Mouse (Mus musculus): ENCODE results near the gene AA467197. TPM values are rescaled to one million over a fixed set of nuclear protein-coding genes. Genes with fewer than 3 reads are reported as not detected.

The AA467197 gene
- total and polyA plus RNA-seq, 2 experiments from 2014 or later = 0.16 TPM; not detected in 1

DNA sequence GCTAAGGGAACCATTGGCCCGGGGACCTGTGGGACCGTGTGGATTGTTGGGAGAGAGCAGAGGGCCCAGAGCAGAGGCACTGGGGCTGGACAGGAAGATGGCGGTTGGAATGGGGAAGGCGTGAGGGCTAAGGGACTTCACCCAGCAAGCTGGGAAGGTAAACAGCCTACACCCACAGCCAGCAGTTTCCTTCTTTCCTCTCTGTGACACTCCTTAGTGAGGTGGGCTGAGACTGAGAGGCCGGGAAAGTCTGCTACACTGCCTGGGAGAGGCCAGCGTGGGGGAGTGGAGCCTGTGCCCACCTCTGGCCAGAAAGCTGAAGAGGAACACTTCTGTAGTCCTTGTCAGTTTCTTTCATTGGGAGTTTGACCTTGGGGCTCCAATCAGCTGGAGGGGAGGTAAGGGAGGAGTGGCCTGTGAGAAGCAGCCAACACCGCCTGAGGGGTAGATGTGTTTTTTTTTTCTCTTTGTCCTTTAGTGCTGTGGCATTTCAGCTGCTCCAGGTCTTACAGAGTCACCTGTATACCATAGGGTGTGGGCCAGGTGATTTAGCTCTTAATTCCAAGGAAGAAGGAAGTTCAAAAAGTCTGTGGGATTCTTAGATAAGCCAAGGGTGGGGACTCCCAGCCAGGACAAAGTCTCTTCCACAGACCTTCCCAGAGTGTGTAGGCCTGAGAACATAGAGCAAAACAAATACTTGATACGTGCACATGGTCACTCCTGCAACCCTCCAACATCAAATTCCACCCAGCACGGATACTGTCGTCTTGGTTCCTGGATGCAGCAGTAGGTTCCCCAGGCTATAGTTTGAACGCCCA lies 21.1 kb downstream of the AA467197 start:
- no peak overlapping the region for H3K4me2 ChIP-seq (ENCODE audit: low read depth, low read length)
- H3K9me3 ChIP-seq (replicated peaks; ENCODE audit: control insufficient read depth, low read length) = no peaks in the 10 kb centered on the region
- H3K27ac ChIP-seq (ENCODE audit: low read depth) = no peak overlapping the region
- H3K36me3 ChIP-seq (replicated peaks; ENCODE audit: control insufficient read depth, insufficient read depth, low read length) = no peaks in the 10 kb centered on the region
- no peaks in the 10 kb centered on the region for H3K27me3 ChIP-seq (ENCODE audit: control insufficient read depth, insufficient read depth, low read length)
- no peak for DNase-seq (ENCODE audit: low spot score)
- H3K4me1 ChIP-seq (ENCODE audit: control insufficient read depth, insufficient read depth) = 0 out of 2 replicates have a peak, but pooled peaks cover 4% of the 10 kb centered on the region
- H3K9ac ChIP-seq (replicated peaks; ENCODE audit: low read depth, low read length) = no peak overlapping the region
- TF ChIP-seq EP300 (IDR thresholded peaks at IDR 0.05; ENCODE audit: low read depth) (no peak), CTCF (IDR thresholded peaks at IDR 0.05; ENCODE audit: low read depth) (no peak)
- no peak overlapping the region for H3K4me3 ChIP-seq (ENCODE audit: low read depth, low read length)
- 82% methylated on average over 11 of the region's 11 CpGs for WGBS
- ATAC-seq (ENCODE audit: insufficient read depth, low read depth) = no peak

DNA sequence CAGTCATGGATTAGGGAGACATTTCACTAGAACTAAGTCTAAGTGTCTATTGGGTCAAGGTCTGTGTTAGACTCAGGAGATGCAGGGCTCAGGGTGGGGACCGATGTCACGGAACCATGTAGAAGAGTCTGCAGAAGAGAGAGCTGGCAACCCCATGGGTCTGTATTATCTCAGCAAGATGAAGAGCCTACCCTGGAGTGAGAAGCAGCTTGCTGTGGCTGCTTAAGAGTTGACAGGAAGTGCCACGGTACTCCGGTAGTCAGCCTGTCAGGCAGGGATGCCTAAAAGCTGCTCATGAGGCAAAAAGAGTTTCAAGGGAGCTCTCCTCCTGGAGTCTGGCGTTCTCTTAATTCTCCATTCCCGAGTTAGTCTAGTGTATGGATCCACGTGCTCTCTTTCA lies 23.0 kb downstream of the AA467197 start:
- H3K4me1 ChIP-seq (ENCODE audit: control insufficient read depth, insufficient read depth) = 0 out of 2 replicates have a peak, but pooled peaks cover 4% of the 10 kb centered on the region
- no peak overlapping the region for H3K4me2 ChIP-seq (ENCODE audit: low read depth, low read length)
- WGBS = 62% methylated on average over 7 of the region's 7 CpGs
- H3K4me3 ChIP-seq (ENCODE audit: low read depth, low read length) = no peak overlapping the region
- no peak overlapping the region for H3K9ac ChIP-seq (replicated peaks; ENCODE audit: low read depth, low read length)
- H3K36me3 ChIP-seq (replicated peaks; ENCODE audit: control insufficient read depth, insufficient read depth, low read length) = no peaks in the 10 kb centered on the region
- ATAC-seq (ENCODE audit: insufficient read depth, low read depth) (no peak), DNase-seq (ENCODE audit: low spot score) (no peak)
- no peaks in the 10 kb centered on the region for H3K9me3 ChIP-seq (replicated peaks; ENCODE audit: control insufficient read depth, low read length)
- H3K27ac ChIP-seq (ENCODE audit: low read depth) = no peak overlapping the region
- TF ChIP-seq EP300 (IDR thresholded peaks at IDR 0.05; ENCODE audit: low read depth) = no peak
- TF ChIP-seq CTCF (IDR thresholded peaks at IDR 0.05; ENCODE audit: low read depth) = no peak
- no peaks in the 10 kb centered on the region for H3K27me3 ChIP-seq (ENCODE audit: control insufficient read depth, insufficient read depth, low read length)

DNA sequence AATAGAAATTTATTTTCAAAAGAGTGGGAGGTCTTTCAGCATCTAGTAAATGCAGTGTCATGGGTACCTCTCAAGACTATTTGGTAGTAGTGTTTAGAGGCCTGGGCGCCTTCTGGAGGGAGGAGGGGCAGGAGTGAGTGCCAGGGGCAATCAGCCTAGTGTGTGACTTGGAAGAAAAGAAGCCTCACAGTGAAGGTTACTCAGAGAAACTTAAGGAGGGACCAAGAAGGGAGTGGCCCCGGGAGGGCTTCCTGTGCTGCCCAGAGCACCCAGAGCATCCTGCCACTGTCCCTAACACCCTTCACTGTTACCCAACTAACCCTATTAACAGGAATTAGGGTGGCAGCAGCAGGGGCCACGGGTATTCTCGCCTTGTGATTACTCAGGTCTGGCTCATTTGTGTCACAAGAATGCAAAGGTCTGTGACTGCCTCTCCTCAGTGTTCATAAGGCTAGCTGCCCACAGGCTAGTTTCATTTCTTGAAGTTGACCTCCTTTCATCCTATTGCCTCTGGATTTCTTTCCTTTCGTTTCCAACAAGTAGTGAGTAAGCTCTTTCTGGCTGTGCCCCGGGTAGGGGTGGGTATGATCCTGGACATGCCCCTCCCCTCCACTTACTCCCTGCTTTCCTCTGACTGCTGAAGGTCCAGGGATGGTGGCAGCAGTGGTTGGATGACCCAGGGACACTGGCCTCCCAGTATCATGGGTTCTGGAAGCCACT lies 28.6 kb downstream of the AA467197 start:
- TF ChIP-seq EP300 (IDR thresholded peaks at IDR 0.05; ENCODE audit: low read depth) = no peak
- no peak for TF ChIP-seq CTCF (IDR thresholded peaks at IDR 0.05; ENCODE audit: low read depth)
- Histone ChIP-seq H3K9me3 (replicated peaks; ENCODE audit: control insufficient read depth, low read length) (no peaks in the 10 kb centered on the region), H3K9ac (replicated peaks; ENCODE audit: low read depth, low read length) (no peak overlapping the region), H3K4me2 (ENCODE audit: low read depth, low read length) (no peak overlapping the region), H3K4me1 (ENCODE audit: control insufficient read depth, insufficient read depth) (no peaks in the 10 kb centered on the region), H3K27me3 (ENCODE audit: control insufficient read depth, insufficient read depth, low read length) (no peaks in the 10 kb centered on the region), H3K4me3 (ENCODE audit: low read depth, low read length) (no peak overlapping the region), H3K27ac (ENCODE audit: low read depth) (no peak overlapping the region), H3K36me3 (replicated peaks; ENCODE audit: control insufficient read depth, insufficient read depth, low read length) (no peaks in the 10 kb centered on the region)
- ATAC-seq (ENCODE audit: insufficient read depth, low read depth) (no peak), DNase-seq (ENCODE audit: low spot score) (no peak)
- 33% methylated on average over 6 of the region's 6 CpGs for WGBS

DNA sequence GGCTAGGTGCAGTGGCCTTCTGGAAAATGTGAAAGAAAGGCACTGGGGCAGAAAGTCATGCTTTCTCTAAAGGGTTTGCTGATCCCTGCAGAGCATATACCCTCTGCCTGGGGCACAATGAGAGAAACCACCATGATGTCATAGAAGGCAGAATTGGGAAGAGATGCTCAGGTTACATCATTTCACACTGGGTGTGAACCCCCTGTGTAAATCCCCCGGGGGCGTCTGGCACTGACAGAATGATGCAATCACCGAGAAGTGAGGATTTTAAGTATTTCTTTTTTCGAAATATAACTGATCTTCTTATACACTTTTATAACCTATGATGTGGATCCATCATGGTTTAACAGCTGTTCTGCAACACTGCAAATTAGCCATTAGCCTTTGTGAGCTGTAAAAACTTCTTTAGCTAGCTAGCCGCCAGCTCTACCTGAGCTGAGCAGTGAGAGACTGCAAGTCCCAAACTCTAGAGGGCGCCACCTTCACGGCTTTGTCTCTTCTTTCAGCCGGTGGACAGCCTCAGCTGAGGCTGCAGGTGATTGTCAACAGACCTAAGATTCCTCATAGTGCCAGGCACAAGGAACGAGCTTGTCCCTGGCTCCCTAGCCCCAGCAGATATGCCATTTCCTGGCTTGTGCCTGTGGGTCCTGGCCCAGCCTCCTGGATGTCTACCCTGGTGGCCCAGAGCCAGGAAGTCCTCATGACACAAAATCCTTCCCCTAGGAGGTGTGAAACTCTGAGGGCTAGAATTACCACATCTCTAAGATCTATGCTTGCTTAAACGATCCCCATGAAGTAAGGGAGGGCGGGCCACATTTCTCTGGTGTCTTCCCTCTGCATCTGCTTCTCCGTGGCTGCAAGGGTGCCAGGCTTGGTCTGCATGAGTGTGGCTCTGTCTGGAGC lies 29.4 kb downstream of the AA467197 start:
- 29% methylated on average over 12 of the region's 12 CpGs for WGBS
- Histone ChIP-seq H3K9me3 (replicated peaks; ENCODE audit: control insufficient read depth, low read length) (no peaks in the 10 kb centered on the region), H3K36me3 (replicated peaks; ENCODE audit: control insufficient read depth, insufficient read depth, low read length) (no peaks in the 10 kb centered on the region), H3K27ac (ENCODE audit: low read depth) (no peak overlapping the region), H3K4me1 (ENCODE audit: control insufficient read depth, insufficient read depth) (no peaks in the 10 kb centered on the region), H3K27me3 (ENCODE audit: control insufficient read depth, insufficient read depth, low read length) (no peaks in the 10 kb centered on the region), H3K9ac (replicated peaks; ENCODE audit: low read depth, low read length) (no peak overlapping the region), H3K4me3 (ENCODE audit: low read depth, low read length) (no peak overlapping the region), H3K4me2 (ENCODE audit: low read depth, low read length) (no peak overlapping the region)
- TF ChIP-seq CTCF (IDR thresholded peaks at IDR 0.05; ENCODE audit: low read depth) (peak; percentile 59), EP300 (IDR thresholded peaks at IDR 0.05; ENCODE audit: low read depth) (no peak)
- DNase-seq (ENCODE audit: low spot score) (no peak), ATAC-seq (ENCODE audit: insufficient read depth, low read depth) (no peak)

DNA sequence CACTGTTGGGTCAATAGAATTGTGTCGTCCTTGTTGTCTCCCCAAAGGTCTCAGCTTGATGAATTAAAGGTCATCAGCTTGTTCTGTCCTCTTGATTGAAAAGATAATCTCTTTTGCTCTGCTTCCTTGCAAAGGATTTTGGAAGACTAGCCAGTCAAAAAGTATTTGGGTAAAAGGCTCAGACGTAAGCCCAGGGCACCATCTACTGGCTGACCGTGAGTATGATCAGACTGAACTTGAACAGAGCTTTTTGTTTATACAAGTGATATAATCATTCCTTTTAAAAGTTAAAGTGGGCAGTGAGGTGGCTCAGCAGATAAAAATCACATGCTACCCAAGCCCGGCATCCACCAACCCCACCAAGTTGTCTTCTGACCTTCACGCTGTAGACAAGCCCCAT lies 31.1 kb downstream of the AA467197 start:
- ATAC-seq (ENCODE audit: insufficient read depth, low read depth) = no peak
- peak; percentile 66 for TF ChIP-seq CTCF (IDR thresholded peaks at IDR 0.05; ENCODE audit: low read depth)
- no peak for TF ChIP-seq EP300 (IDR thresholded peaks at IDR 0.05; ENCODE audit: low read depth)
- peak; percentile 65 for DNase-seq (ENCODE audit: low spot score)
- Histone ChIP-seq H3K9me3 (replicated peaks; ENCODE audit: control insufficient read depth, low read length) (no peaks in the 10 kb centered on the region), H3K27me3 (ENCODE audit: control insufficient read depth, insufficient read depth, low read length) (no peaks in the 10 kb centered on the region), H3K4me2 (ENCODE audit: low read depth, low read length) (no peak overlapping the region), H3K4me3 (ENCODE audit: low read depth, low read length) (no peak overlapping the region), H3K4me1 (ENCODE audit: control insufficient read depth, insufficient read depth) (no peaks in the 10 kb centered on the region), H3K9ac (replicated peaks; ENCODE audit: low read depth, low read length) (no peak overlapping the region), H3K27ac (ENCODE audit: low read depth) (no peak overlapping the region), H3K36me3 (replicated peaks; ENCODE audit: control insufficient read depth, insufficient read depth, low read length) (no peaks in the 10 kb centered on the region)
- 30% methylated on average over 5 of the region's 5 CpGs for WGBS

Measured in heart, postnatal 0 days (tissue).